Mouse (Mus musculus): ENCODE results near the gene Edaradd. TPM values are rescaled to one million over a fixed set of nuclear protein-coding genes. Genes with fewer than 3 reads are reported as not detected.
A peak's percentile ranks its signal among the peaks of the same experiment; 100 is the strongest.

Gene Edaradd
- polyA plus RNA-seq, 1 experiment from 2014 or later: 2.6 TPM

DNA sequence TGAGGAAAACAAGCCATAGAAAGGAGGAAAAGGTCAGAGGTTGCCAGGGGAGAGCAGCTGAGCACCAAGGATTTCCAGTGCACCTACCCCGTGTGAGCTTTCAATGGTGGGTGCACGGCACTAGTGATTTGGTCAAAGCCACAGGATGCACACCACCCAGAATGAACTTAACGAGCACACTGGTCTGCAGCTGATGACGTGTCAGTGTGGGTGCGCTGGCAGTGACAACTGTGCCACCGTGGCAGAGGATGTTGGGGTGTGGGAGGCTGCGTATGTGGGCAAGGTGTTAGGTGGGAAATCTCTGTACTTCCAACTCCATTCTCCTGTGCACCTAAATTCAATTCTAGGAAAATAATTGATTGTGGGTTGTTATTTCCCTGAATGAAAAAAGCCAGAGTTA lies 21.1 kb downstream of the Edaradd start:
- Histone ChIP-seq H3K27me3 (replicated peaks; ENCODE audit: control insufficient read depth, insufficient read depth, low read length) (no peaks in the 10 kb centered on the region), H3K9ac (replicated peaks; ENCODE audit: low read depth, low read length) (no peak overlapping the region), H3K4me1 (replicated peaks; ENCODE audit: control insufficient read depth, insufficient read depth, low read length) (peaks cover 6% of the 10 kb centered on the region; the same call in 1 of the 2 replicates), H3K36me3 (ENCODE audit: control insufficient read depth, insufficient read depth) (no peaks in the 10 kb centered on the region), H3K4me2 (ENCODE audit: low read length) (no peak overlapping the region), H3K27ac (ENCODE audit: low read length) (no peak overlapping the region), H3K4me3 (replicated peaks; ENCODE audit: low read length) (no peak overlapping the region), H3K9me3 (ENCODE audit: control insufficient read depth, low read length) (no peaks in the 10 kb centered on the region)
- ATAC-seq: no peak
- WGBS: 66% methylated on average over 7 of the region's 7 CpGs

DNA sequence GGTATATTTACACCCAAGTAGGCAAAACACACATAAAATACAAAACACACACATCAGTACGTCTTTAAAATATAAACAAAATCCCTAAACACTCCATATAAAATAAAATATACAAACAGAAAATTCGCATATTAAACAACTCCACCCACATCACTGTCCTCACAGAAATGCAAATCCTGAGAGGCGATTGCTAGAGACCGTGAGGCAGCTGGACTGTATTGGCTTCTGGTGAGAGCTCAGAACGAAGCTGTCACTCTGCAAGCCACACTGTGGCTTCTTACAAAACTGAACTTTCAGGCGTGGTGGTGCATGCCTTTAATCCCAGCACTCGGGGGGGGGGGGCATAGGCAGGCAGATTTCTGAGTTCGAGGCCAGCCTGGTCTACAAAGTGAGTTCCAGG lies 22.4 kb downstream of the Edaradd start:
- 52% methylated on average over 8 of the region's 8 CpGs for WGBS
- Histone ChIP-seq H3K4me1 (replicated peaks; ENCODE audit: control insufficient read depth, insufficient read depth, low read length) (no peaks in the 10 kb centered on the region), H3K4me3 (replicated peaks; ENCODE audit: low read length) (no peak overlapping the region), H3K36me3 (ENCODE audit: control insufficient read depth, insufficient read depth) (no peaks in the 10 kb centered on the region), H3K9me3 (ENCODE audit: control insufficient read depth, low read length) (no peaks in the 10 kb centered on the region), H3K9ac (replicated peaks; ENCODE audit: low read depth, low read length) (no peak overlapping the region), H3K27ac (ENCODE audit: low read length) (no peak overlapping the region), H3K27me3 (replicated peaks; ENCODE audit: control insufficient read depth, insufficient read depth, low read length) (no peaks in the 10 kb centered on the region), H3K4me2 (ENCODE audit: low read length) (no peak overlapping the region)
- ATAC-seq: no peak

DNA sequence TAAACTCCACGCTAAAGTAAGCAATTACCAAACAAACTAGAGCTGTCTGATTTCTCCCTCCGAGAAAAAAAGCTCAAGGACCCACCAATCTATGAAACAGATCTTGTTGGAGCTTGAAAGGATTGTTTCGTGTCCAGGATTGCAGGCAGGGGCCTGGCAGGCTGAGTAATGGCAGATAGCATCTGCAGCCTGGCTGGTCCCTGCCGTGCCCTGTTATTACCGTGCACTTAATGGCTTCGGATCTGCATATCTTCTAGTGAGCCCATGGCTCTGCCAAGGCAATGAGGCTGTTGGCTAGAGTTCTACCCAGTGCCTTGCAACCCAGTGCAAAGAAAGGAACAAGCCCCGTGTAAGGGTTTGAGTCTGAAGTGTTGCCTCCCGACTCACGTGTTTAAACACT lies 25.5 kb downstream of the Edaradd start:
- ATAC-seq: no peak
- H3K27ac ChIP-seq (ENCODE audit: low read length): no peak overlapping the region
- H3K36me3 ChIP-seq (ENCODE audit: control insufficient read depth, insufficient read depth): no peaks in the 10 kb centered on the region

DNA sequence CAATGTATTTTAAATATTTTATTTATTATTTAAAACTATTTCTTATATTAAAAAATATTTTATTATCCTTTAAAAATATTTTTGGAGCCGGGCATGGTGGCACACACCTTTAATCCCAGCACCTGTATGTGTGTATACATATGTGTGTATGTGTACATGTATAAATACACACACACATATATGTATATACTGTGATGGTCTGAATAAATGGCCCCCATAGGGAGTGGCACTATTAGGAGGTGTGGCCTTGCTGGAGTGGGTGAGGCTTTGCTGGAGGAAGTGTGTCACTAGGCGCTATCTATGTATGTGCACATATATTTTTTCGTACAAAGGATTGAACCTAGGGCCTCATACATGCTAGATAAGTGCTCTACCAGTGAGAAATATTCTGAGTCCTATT lies 27.7 kb downstream of the Edaradd start:
- no peak for ATAC-seq
- no peak overlapping the region for H3K4me3 ChIP-seq (replicated peaks; ENCODE audit: low read length)
- H3K4me2 ChIP-seq (ENCODE audit: low read length): no peak overlapping the region
- H3K9ac ChIP-seq (replicated peaks; ENCODE audit: low read depth, low read length): no peak overlapping the region
- 89% methylated on average over 3 of the region's 3 CpGs for WGBS
- no peaks in the 10 kb centered on the region for H3K9me3 ChIP-seq (ENCODE audit: control insufficient read depth, low read length)
- no peaks in the 10 kb centered on the region for H3K36me3 ChIP-seq (ENCODE audit: control insufficient read depth, insufficient read depth)
- H3K27me3 ChIP-seq (replicated peaks; ENCODE audit: control insufficient read depth, insufficient read depth, low read length): no peaks in the 10 kb centered on the region
- H3K4me1 ChIP-seq (replicated peaks; ENCODE audit: control insufficient read depth, insufficient read depth, low read length): no peaks in the 10 kb centered on the region
- H3K27ac ChIP-seq (ENCODE audit: low read length): no peak overlapping the region

More for the DNA sequence above, 25.5 kb downstream of the Edaradd start:
- no peak overlapping the region for H3K9ac ChIP-seq (replicated peaks; ENCODE audit: low read depth, low read length)
- H3K4me1 ChIP-seq (replicated peaks; ENCODE audit: control insufficient read depth, insufficient read depth, low read length): no peaks in the 10 kb centered on the region
- H3K9me3 ChIP-seq (ENCODE audit: control insufficient read depth, low read length): no peaks in the 10 kb centered on the region
- H3K27me3 ChIP-seq (replicated peaks; ENCODE audit: control insufficient read depth, insufficient read depth, low read length): no peaks in the 10 kb centered on the region
- no peak overlapping the region for H3K4me3 ChIP-seq (replicated peaks; ENCODE audit: low read length)
- H3K4me2 ChIP-seq (ENCODE audit: low read length): no peak overlapping the region
- WGBS: 88% methylated on average over 9 of the region's 9 CpGs

DNA sequence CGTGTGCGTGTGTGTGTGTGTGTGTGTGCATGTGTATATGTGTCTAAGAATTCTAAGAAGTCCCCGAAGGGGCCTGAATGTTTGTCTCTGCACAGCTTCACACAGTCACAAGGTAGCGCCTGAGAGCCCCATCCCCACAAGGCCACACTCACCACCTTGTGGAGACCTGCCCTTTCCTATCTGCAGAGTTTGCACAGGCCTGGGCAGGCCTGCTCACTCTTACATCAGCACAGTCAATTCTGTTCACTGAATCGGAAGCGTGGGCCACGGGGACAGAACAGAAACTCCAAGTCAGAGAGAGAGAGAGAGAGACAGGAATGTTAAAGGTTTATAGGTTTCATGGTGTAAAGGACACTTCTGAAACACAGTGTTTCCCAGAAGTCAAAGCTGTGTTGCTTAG lies 34.6 kb downstream of the Edaradd start:
- H3K9ac ChIP-seq (replicated peaks; ENCODE audit: low read depth, low read length): no peak overlapping the region
- no peaks in the 10 kb centered on the region for H3K9me3 ChIP-seq (ENCODE audit: control insufficient read depth, low read length)
- no peak overlapping the region for H3K4me2 ChIP-seq (ENCODE audit: low read length)
- no peak overlapping the region for H3K27ac ChIP-seq (ENCODE audit: low read length)
- ATAC-seq: no peak
- H3K36me3 ChIP-seq (ENCODE audit: control insufficient read depth, insufficient read depth): no peaks in the 10 kb centered on the region
- H3K4me3 ChIP-seq (replicated peaks; ENCODE audit: low read length): no peak overlapping the region
- no peaks in the 10 kb centered on the region for H3K27me3 ChIP-seq (replicated peaks; ENCODE audit: control insufficient read depth, insufficient read depth, low read length)
- H3K4me1 ChIP-seq (replicated peaks; ENCODE audit: control insufficient read depth, insufficient read depth, low read length): no peaks in the 10 kb centered on the region
- 68% methylated on average over 7 of the region's 7 CpGs for WGBS

DNA sequence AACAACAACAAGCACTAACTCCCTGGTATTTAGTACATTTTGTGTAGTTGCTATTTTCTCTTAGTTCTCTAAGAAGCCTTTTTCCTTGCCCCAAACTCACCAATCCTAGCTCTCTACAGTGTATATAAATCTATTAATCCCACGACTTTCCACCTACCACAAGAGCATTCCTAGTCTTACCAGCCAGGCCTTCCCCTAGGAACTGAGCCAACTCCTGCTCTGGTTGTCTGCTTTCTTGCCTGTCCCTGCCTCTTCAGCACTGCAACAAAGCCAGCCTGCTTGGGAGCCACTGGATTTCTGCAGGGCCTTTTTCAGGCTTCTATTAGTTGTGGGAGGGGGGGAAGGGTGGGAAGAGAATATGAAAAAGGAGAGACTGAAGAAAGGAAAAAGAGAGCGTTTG lies 35.0 kb downstream of the Edaradd start:
- peak; percentile 49; the same call in 1 of the 2 replicates for ATAC-seq
- no peak overlapping the region for H3K27ac ChIP-seq (ENCODE audit: low read length)

DNA sequence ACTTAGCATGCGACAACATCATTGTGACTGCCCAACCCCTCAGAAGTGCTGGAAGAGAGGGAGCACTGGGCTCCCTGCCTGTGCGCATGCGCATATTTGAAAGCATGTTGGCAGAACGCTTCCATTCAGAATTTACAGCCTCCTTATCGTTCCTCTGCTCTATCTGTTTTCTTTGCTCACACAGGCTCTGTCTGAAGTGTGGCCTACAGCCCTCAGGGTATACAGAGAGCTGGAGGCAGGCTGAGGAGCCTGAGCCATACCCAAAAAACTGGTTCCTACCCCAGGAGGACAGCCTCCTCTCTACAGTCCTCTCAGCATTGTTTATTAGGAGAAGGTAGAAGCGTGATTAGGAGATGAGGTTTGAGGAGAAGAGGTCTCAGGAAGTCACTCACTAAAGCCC lies 40.4 kb downstream of the Edaradd start:
- Histone ChIP-seq H3K4me3 (replicated peaks; ENCODE audit: low read length) (no peak overlapping the region), H3K4me2 (ENCODE audit: low read length) (no peak overlapping the region), H3K36me3 (ENCODE audit: control insufficient read depth, insufficient read depth) (no peaks in the 10 kb centered on the region), H3K27ac (ENCODE audit: low read length) (no peak overlapping the region), H3K9ac (replicated peaks; ENCODE audit: low read depth, low read length) (no peak overlapping the region), H3K27me3 (replicated peaks; ENCODE audit: control insufficient read depth, insufficient read depth, low read length) (no peaks in the 10 kb centered on the region), H3K4me1 (replicated peaks; ENCODE audit: control insufficient read depth, insufficient read depth, low read length) (no peaks in the 10 kb centered on the region), H3K9me3 (ENCODE audit: control insufficient read depth, low read length) (no peaks in the 10 kb centered on the region)
- WGBS: 76% methylated on average over 6 of the region's 6 CpGs
- no peak for ATAC-seq

More for the DNA sequence above, 35.0 kb downstream of the Edaradd start:
- no peaks in the 10 kb centered on the region for H3K36me3 ChIP-seq (ENCODE audit: control insufficient read depth, insufficient read depth)
- H3K4me1 ChIP-seq (replicated peaks; ENCODE audit: control insufficient read depth, insufficient read depth, low read length): no peaks in the 10 kb centered on the region
- WGBS: 47% methylated on average over 2 of the region's 2 CpGs
- H3K9ac ChIP-seq (replicated peaks; ENCODE audit: low read depth, low read length): no peak overlapping the region
- no peak overlapping the region for H3K4me3 ChIP-seq (replicated peaks; ENCODE audit: low read length)
- H3K9me3 ChIP-seq (ENCODE audit: control insufficient read depth, low read length): no peaks in the 10 kb centered on the region
- H3K4me2 ChIP-seq (ENCODE audit: low read length): no peak overlapping the region
- H3K27me3 ChIP-seq (replicated peaks; ENCODE audit: control insufficient read depth, insufficient read depth, low read length): no peaks in the 10 kb centered on the region

DNA sequence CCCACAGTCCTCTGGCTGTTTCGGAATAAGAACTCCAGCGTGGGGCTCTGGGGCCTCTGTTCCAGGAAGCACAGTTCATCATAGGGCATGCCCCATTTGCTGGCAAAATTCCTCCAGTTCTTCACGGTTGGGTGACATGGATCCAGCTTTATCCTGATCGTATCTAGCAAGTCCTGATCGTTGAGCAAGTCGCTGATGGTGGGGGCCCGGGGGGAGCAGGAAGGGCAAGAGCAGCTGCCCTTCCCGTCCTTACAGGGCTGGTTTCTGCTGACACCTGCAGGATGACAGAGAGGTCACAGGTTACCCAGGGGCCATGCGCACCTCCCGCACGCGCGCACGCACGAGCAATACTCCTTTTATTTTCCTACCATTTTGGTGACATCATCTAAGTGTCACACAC lies 41.9 kb downstream of the Edaradd start:
- H3K4me2 ChIP-seq (ENCODE audit: low read length): no peak overlapping the region
- H3K27ac ChIP-seq (ENCODE audit: low read length): no peak overlapping the region
- no peak overlapping the region for H3K9ac ChIP-seq (replicated peaks; ENCODE audit: low read depth, low read length)
- peaks cover 2% of the 10 kb centered on the region for H3K4me1 ChIP-seq (replicated peaks; ENCODE audit: control insufficient read depth, insufficient read depth, low read length)
- no peaks in the 10 kb centered on the region for H3K36me3 ChIP-seq (ENCODE audit: control insufficient read depth, insufficient read depth)
- H3K4me3 ChIP-seq (replicated peaks; ENCODE audit: low read length): no peak overlapping the region
- 81% methylated on average over 15 of the region's 15 CpGs for WGBS
- H3K9me3 ChIP-seq (ENCODE audit: control insufficient read depth, low read length): no peaks in the 10 kb centered on the region
- no peak for ATAC-seq
- no peaks in the 10 kb centered on the region for H3K27me3 ChIP-seq (replicated peaks; ENCODE audit: control insufficient read depth, insufficient read depth, low read length)

DNA sequence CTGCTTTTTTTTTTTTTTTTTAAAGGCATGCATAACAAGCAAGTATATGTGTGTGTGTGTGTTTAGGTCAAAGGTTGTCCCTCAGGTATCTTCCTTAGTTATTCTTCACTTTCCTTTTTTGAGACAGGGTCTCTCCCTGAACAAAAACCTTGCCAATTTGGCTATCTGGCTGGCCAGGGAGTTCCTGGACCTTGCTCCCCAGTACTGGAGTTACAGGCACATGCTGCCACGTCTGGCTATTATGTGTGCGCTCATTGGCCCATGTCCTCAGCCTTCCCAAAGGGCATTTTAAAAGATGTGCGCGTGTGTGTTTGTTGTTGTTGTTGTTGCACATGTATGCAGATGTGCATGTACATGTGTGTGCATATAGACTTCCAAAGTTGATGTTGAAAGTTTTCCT lies 43.4 kb downstream of the Edaradd start:
- Histone ChIP-seq H3K27ac (ENCODE audit: low read length) (no peak overlapping the region), H3K4me3 (replicated peaks; ENCODE audit: low read length) (no peak overlapping the region), H3K36me3 (ENCODE audit: control insufficient read depth, insufficient read depth) (no peaks in the 10 kb centered on the region), H3K4me2 (ENCODE audit: low read length) (no peak overlapping the region), H3K27me3 (replicated peaks; ENCODE audit: control insufficient read depth, insufficient read depth, low read length) (no peaks in the 10 kb centered on the region), H3K9me3 (ENCODE audit: control insufficient read depth, low read length) (no peaks in the 10 kb centered on the region), H3K9ac (replicated peaks; ENCODE audit: low read depth, low read length) (no peak overlapping the region), H3K4me1 (replicated peaks; ENCODE audit: control insufficient read depth, insufficient read depth, low read length) (peaks cover 2% of the 10 kb centered on the region)
- no peak for ATAC-seq
- WGBS: 87% methylated on average over 4 of the region's 4 CpGs

DNA sequence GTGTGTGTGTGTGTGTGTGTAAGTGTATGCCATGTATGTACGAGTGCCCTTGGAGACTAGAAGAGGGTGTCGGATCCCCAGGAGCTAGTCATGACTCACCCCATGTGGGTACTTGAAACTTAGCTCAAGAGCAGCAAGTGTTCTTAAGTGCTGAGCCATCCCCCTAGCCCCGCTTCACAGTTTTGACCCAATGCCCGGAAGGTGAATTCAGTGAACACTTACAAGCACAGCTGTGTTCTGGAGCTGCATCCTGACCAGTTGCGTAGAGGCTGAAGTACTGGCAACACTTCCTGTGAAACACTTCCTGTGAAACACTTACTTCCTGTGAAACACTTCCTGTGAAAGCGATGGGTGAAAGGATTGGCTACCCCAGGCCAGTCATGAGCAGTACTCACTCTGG lies 45.0 kb downstream of the Edaradd start:
- Histone ChIP-seq H3K27me3 (replicated peaks; ENCODE audit: control insufficient read depth, insufficient read depth, low read length) (0 out of 2 replicates have a peak, but pooled peaks cover 2% of the 10 kb centered on the region), H3K4me3 (replicated peaks; ENCODE audit: low read length) (no peak overlapping the region), H3K36me3 (ENCODE audit: control insufficient read depth, insufficient read depth) (no peaks in the 10 kb centered on the region), H3K9ac (replicated peaks; ENCODE audit: low read depth, low read length) (no peak overlapping the region), H3K4me2 (ENCODE audit: low read length) (no peak overlapping the region), H3K4me1 (replicated peaks; ENCODE audit: control insufficient read depth, insufficient read depth, low read length) (peaks cover 2% of the 10 kb centered on the region), H3K27ac (ENCODE audit: low read length) (no peak overlapping the region), H3K9me3 (ENCODE audit: control insufficient read depth, low read length) (no peaks in the 10 kb centered on the region)
- WGBS: 88% methylated on average over 6 of the region's 6 CpGs
- ATAC-seq: no peak
